Mouse (Mus musculus) liver, embryonic 13.5 days (tissue): ENCODE data around the gene Tanc2. TPM values are rescaled to one million over a fixed set of nuclear protein-coding genes. Genes with fewer than 3 reads are reported as not detected.

ENCODE experiments used
- ATAC-seq: fragments of 200-750 bp; cut with Nextera tagmentation; 2 replicates; pipeline ENCODE4 v1.8.0; 2017; ENCODE audit warnings: low read depth, mild to moderate bottlenecking, moderate number of reproducible peaks, moderate library complexity
- DNase-seq: peaks from one replicate; pipeline ENCODE4 v3.0.0; 2022
- H3K27ac ChIP-seq: fragments of 300-500 bp; sonication (generic); 2 replicates; pipeline ENCODE4 v1.5.1; 2015; ENCODE audit warnings: moderate library complexity, mild to moderate bottlenecking, inconsistent platforms
- H3K27me3 ChIP-seq: fragments of 300-500 bp; sonication (generic); 2 replicates; pipeline ENCODE4 v1.6.1; 2015; ENCODE audit warnings: mild to moderate bottlenecking, inconsistent platforms
- H3K36me3 ChIP-seq: fragments of 300-500 bp; sonication (generic); 2 replicates; pipeline ENCODE4 v1.6.1; 2015; ENCODE audit warnings: mild to moderate bottlenecking, inconsistent platforms
- H3K4me1 ChIP-seq: fragments of 300-500 bp; sonication (generic); replicated peaks from 2 replicates; pipeline ENCODE4 v1.6.1; 2015; ENCODE audit warnings: inconsistent platforms
- H3K4me2 ChIP-seq: fragments of 300-500 bp; sonication (generic); 2 replicates; pipeline ENCODE4 v1.6.1; 2015; ENCODE audit warnings: inconsistent platforms, mild to moderate bottlenecking, moderate library complexity
- H3K4me3 ChIP-seq: fragments of 300-500 bp; sonication (generic); replicated peaks from 2 replicates; pipeline ENCODE4 v1.5.1; 2015; ENCODE audit warnings: mild to moderate bottlenecking, inconsistent platforms
- H3K9ac ChIP-seq: fragments of 300-500 bp; sonication (generic); 2 replicates; pipeline ENCODE4 v1.6.1; 2015; ENCODE audit warnings: mild to moderate bottlenecking, inconsistent platforms
- H3K9me3 ChIP-seq: fragments of 300-500 bp; sonication (generic); replicated peaks from 2 replicates; pipeline ENCODE4 v1.6.1; 2016; ENCODE audit warnings: inconsistent platforms
- WGBS: fragments of 180-500 bp; shearing (Covaris S2); methylation state at CpG from one replicate; pipeline ENCODE4 v1.1.7; 2015; ENCODE audit not compliant: insufficient replicate concordance; 5-methylcytosine and 5-hydroxymethylcytosine counted together
- polyA plus RNA-seq: library from polyadenylated mRNA; unstranded; fragments of >200 nt; fragmentation: Nextera tagmentation; extraction: Ambion mirVana; gene quantifications from 2 replicates; pipeline ENCODE4 v1.2.1, GENCODE M21; 2015

The Tanc2 gene
- polyA plus RNA-seq, 1 experiment from 2014 or later = 1.3 TPM

GRCm38 (mm10) chr11:105836344-105836891 lies 246.6 kb downstream of the Tanc2 start:
- Histone ChIP-seq H3K27me3 (no peaks in the 10 kb centered on the region), H3K27ac (peak overlapping the region; percentile 26), H3K9me3 (no peaks in the 10 kb centered on the region), H3K4me3 (no peak overlapping the region), H3K4me1 (peaks cover 40% of the 10 kb centered on the region), H3K4me2 (peak overlapping the region; percentile 15), H3K9ac (no peak overlapping the region), H3K36me3 (no peaks in the 10 kb centered on the region)
- 25% methylated on average over 6 of the region's 6 CpGs for WGBS
- ATAC-seq (peak; percentile 91), DNase-seq (peak; percentile 23)

DNA sequence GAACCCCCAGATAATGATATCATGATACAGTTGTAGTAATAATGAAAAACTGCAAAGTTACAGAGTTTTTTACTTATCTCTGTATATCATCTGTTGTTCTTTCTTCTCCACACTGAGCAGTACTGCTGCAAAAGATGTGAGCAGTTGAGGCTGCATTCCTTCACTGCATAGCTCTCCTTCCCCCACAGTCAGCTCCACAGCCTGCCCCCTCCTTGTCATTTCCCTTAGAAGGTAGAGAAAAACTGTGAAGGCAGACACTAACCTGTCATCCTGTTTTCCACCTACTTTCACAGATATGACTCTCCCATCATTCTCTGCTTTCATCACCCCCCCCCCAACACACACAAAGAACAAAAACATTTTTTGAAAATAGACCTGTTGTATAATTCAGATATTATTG lies 248.2 kb downstream of the Tanc2 start:
- H3K9me3 ChIP-seq = no peaks in the 10 kb centered on the region
- peaks cover 40% of the 10 kb centered on the region for H3K4me1 ChIP-seq
- H3K4me2 ChIP-seq = no peak overlapping the region
- H3K36me3 ChIP-seq = no peaks in the 10 kb centered on the region
- no peak overlapping the region for H3K9ac ChIP-seq
- ATAC-seq = peak; percentile 34; the same call in 1 of the 2 replicates
- H3K27me3 ChIP-seq = no peaks in the 10 kb centered on the region
- H3K4me3 ChIP-seq = no peak overlapping the region
- no peak for DNase-seq
- no peak overlapping the region for H3K27ac ChIP-seq

DNA sequence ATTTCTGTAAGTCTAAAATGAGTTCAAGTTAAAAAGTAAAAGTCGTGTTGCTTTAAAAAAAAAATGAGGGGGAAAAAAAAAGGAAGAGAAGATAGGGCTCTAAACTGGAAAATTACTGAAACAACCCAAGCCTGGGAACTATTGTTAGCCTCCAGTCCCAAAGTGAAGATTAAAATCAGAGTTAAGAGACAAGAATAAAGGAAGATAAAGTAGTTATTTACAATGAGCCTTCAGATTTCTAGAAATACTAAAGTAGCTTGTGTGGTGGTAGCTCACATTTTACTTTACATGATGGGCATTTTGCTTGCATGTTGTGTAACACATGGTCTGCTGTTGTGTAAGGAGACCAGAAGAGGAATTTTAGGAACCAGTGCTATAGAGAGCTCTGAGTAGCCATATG lies 256.1 kb downstream of the Tanc2 start:
- Histone ChIP-seq H3K4me3 (no peak overlapping the region), H3K36me3 (no peaks in the 10 kb centered on the region), H3K9ac (no peak overlapping the region), H3K27me3 (no peaks in the 10 kb centered on the region), H3K4me1 (no peaks in the 10 kb centered on the region), H3K4me2 (no peak overlapping the region), H3K27ac (no peak overlapping the region), H3K9me3 (no peaks in the 10 kb centered on the region)
- DNase-seq (no peak), ATAC-seq (no peak)
- 49% methylated on average over 1 of the region's 1 CpGs for WGBS

GRCm38 (mm10) chr11:105855504-105855903 lies 265.7 kb downstream of the Tanc2 start:
- H3K36me3 ChIP-seq = no peaks in the 10 kb centered on the region
- H3K27me3 ChIP-seq = no peaks in the 10 kb centered on the region
- H3K4me2 ChIP-seq = no peak overlapping the region
- 64% methylated on average over 3 of the region's 3 CpGs for WGBS
- ATAC-seq (no peak), DNase-seq (no peak)
- no peak overlapping the region for H3K27ac ChIP-seq
- no peak overlapping the region for H3K9ac ChIP-seq
- H3K9me3 ChIP-seq = no peaks in the 10 kb centered on the region
- no peaks in the 10 kb centered on the region for H3K4me1 ChIP-seq
- no peak overlapping the region for H3K4me3 ChIP-seq

- Histone ChIP-seq H3K27ac (no peak overlapping the region), H3K9ac (no peak overlapping the region), H3K4me3 (no peak overlapping the region), H3K4me2 (no peak overlapping the region), H3K9me3 (no peaks in the 10 kb centered on the region), H3K36me3 (no peaks in the 10 kb centered on the region), H3K27me3 (no peaks in the 10 kb centered on the region), H3K4me1 (no peaks in the 10 kb centered on the region)
- no peak for ATAC-seq
- DNase-seq = no peak
These were observed 268.3 kb downstream of the Tanc2 start for GRCm38 (mm10) chr11:105858063-105858462.

GRCm38 (mm10) chr11:105885558-105885957 lies 295.8 kb downstream of the Tanc2 start:
- Histone ChIP-seq H3K9me3 (no peaks in the 10 kb centered on the region), H3K36me3 (no peaks in the 10 kb centered on the region), H3K27ac (no peak overlapping the region), H3K27me3 (no peaks in the 10 kb centered on the region), H3K9ac (no peak overlapping the region), H3K4me1 (peaks cover 10% of the 10 kb centered on the region), H3K4me2 (no peak overlapping the region), H3K4me3 (no peak overlapping the region)
- ATAC-seq (peak; percentile 67), DNase-seq (no peak)
- WGBS = 14% methylated on average over 1 of the region's 1 CpGs

GRCm38 (mm10) chr11:105887281-105887680 lies 297.5 kb downstream of the Tanc2 start:
- no peak for ATAC-seq
- H3K27ac ChIP-seq = no peak overlapping the region
- WGBS = 42% methylated on average over 1 of the region's 1 CpGs

DNA sequence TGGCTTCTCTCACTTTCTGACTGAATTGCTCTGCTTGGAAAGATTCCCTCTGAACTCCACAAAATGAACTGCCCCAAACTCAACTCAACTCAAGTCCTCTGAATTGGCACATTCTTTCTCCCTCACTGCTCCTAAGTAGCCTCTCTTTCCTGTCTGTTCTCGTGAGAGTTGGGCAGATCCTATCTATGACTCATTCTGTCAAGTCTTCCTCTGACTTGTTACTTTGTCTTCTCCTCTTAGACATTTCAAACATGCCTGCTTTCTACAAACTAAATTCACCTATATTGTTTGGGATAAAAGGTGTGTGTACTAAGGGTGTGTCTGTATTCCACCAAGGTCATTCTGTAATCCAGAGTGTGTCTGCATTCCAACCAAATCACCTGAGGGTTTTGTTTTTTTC lies 309.4 kb downstream of the Tanc2 start:
- 33% methylated on average over 1 of the region's 1 CpGs for WGBS
- Histone ChIP-seq H3K9me3 (no peaks in the 10 kb centered on the region), H3K27ac (no peak overlapping the region)

More at GRCm38 (mm10) chr11:105887281-105887680, 297.5 kb downstream of the Tanc2 start:
- H3K4me2 ChIP-seq = no peak overlapping the region
- H3K4me1 ChIP-seq = peaks cover 10% of the 10 kb centered on the region
- H3K9ac ChIP-seq = no peak overlapping the region
- no peak for DNase-seq
- H3K27me3 ChIP-seq = no peaks in the 10 kb centered on the region
- no peaks in the 10 kb centered on the region for H3K9me3 ChIP-seq
- no peaks in the 10 kb centered on the region for H3K36me3 ChIP-seq
- no peak overlapping the region for H3K4me3 ChIP-seq

GRCm38 (mm10) chr11:105901501-105901900 lies 311.7 kb downstream of the Tanc2 start:
- Histone ChIP-seq H3K4me3 (no peak overlapping the region), H3K27ac (no peak overlapping the region), H3K27me3 (no peaks in the 10 kb centered on the region), H3K4me2 (no peak overlapping the region), H3K9me3 (no peaks in the 10 kb centered on the region), H3K36me3 (0 out of 2 replicates have a peak, but pooled peaks cover 2% of the 10 kb centered on the region), H3K9ac (no peak overlapping the region), H3K4me1 (no peaks in the 10 kb centered on the region)
- 45% methylated on average over 2 of the region's 2 CpGs for WGBS
- no peak for DNase-seq
- no peak for ATAC-seq

More for the DNA sequence above, 309.4 kb downstream of the Tanc2 start:
- DNase-seq (no peak), ATAC-seq (no peak)
- H3K36me3 ChIP-seq = 0 out of 2 replicates have a peak, but pooled peaks cover 2% of the 10 kb centered on the region
- no peak overlapping the region for H3K4me3 ChIP-seq
- no peaks in the 10 kb centered on the region for H3K27me3 ChIP-seq
- no peak overlapping the region for H3K9ac ChIP-seq
- H3K4me2 ChIP-seq = no peak overlapping the region
- H3K4me1 ChIP-seq = no peaks in the 10 kb centered on the region

- WGBS = 79% methylated on average over 1 of the region's 1 CpGs
- ATAC-seq (no peak), DNase-seq (no peak)
- H3K9me3 ChIP-seq = no peaks in the 10 kb centered on the region
- H3K27ac ChIP-seq = no peak overlapping the region
- H3K27me3 ChIP-seq = no peaks in the 10 kb centered on the region
- no peak overlapping the region for H3K4me3 ChIP-seq
- no peak overlapping the region for H3K9ac ChIP-seq
- no peaks in the 10 kb centered on the region for H3K4me1 ChIP-seq
- no peak overlapping the region for H3K4me2 ChIP-seq
- H3K36me3 ChIP-seq = 0 out of 2 replicates have a peak, but pooled peaks cover 2% of the 10 kb centered on the region
These were observed 313.2 kb downstream of the Tanc2 start for GRCm38 (mm10) chr11:105902956-105903355.

DNA sequence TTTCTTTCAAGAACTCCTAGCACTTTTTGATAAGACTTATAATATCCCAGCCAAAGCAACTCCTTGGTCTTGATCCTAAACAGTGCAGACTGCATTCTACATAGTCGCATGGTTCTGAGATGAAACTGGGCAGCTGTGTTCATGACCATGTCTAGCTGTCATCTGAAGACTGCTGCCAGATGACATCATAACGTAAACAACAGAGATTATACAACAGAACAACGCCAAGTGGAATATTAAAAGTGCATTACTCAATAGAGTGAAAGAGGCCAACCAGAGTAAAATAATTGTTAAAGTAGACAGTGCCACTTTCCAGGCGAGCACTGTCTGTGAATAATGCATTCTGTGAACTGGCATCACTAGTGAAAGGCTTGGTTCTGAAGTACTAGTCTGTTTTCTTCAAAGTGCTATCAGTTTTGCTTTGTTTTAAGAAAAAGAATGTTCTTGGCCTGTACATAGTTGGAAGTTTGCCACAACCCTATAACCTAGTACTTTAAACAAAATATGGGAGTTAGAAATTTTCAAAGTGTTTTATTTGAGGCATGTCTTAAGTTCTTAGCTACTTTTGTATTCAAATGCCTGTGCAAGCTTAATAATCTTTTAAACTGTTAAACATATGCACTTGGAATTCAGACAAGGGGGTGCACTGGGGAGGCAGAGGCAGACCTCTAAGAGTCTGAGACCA lies 315.9 kb downstream of the Tanc2 start:
- H3K27ac ChIP-seq = no peak overlapping the region
- H3K4me1 ChIP-seq = no peaks in the 10 kb centered on the region
- no peaks in the 10 kb centered on the region for H3K27me3 ChIP-seq
- H3K9ac ChIP-seq = no peak overlapping the region
- no peak for ATAC-seq
- WGBS = 60% methylated on average over 4 of the region's 4 CpGs
- H3K36me3 ChIP-seq = no peaks in the 10 kb centered on the region
- no peaks in the 10 kb centered on the region for H3K9me3 ChIP-seq
- no peak overlapping the region for H3K4me2 ChIP-seq
- DNase-seq = no peak
- H3K4me3 ChIP-seq = no peak overlapping the region

GRCm38 (mm10) chr11:105907381-105907780 lies 317.6 kb downstream of the Tanc2 start:
- H3K4me2 ChIP-seq = no peak overlapping the region
- H3K9ac ChIP-seq = no peak overlapping the region
- H3K27ac ChIP-seq = no peak overlapping the region
- H3K9me3 ChIP-seq = no peaks in the 10 kb centered on the region
- 50% methylated on average over 1 of the region's 1 CpGs for WGBS
- no peaks in the 10 kb centered on the region for H3K4me1 ChIP-seq
- H3K36me3 ChIP-seq = no peaks in the 10 kb centered on the region
- no peak overlapping the region for H3K4me3 ChIP-seq
- H3K27me3 ChIP-seq = no peaks in the 10 kb centered on the region
- DNase-seq (no peak), ATAC-seq (no peak)
